19 mouse cellular contexts compared by ENCODE assay signal in the genomic region with DNA sequence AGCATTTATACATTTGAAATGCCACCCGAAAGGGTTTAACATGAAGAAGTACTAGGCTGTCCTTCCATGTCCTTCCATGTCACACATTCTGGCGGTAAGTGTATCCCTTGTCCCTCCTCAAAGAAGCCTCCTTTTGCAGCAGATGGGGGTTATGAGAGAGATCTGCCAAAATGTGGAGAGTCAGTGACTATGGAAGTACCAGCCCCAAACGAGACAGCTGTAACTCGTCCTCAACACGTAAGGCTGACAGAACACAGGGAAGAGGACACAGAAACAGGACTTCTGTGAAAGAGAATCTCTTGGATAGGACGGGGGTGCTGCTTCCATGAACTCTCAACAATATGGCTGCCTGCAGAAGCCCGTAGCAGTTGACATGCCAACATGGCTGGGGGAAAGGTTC.
A peak's percentile ranks its signal among the peaks of the same experiment; 100 is the strongest.
DNase-seq lines count a peak whose midpoint lies in the region; ATAC-seq and TF ChIP-seq lines count a peak whose summit lies in the region.
"Had no signal": no experiment of that assay in that cellular context is flagged by ENCODE, and none has a peak within 500 bp of the region (broad histone marks: within the 10 kb centered on the region; RNA-seq: fewer than 3 reads in every experiment).

No protein-coding gene starts in this region.

- no peak for ATAC-seq in midbrain, embryonic 11.5 days (ENCODE audit: low FRiP score)
- no peak for ATAC-seq in midbrain, embryonic 13.5 days
- ATAC-seq in lung, postnatal 0 days, result 0 out of 2 replicates have a peak, but pooled peaks have one; percentile 23
- no peak for ATAC-seq in frontal cortex, adult (ENCODE audit: low TSS enrichment)
- ATAC-seq: forebrain, postnatal 0 days had no signal

- 93% methylated on average over 7 of the region's 7 CpGs for WGBS in midbrain, embryonic 11.5 days
- WGBS in midbrain, embryonic 13.5 days, result 95% methylated on average over 7 of the region's 7 CpGs
- 78% methylated on average over 7 of the region's 7 CpGs for WGBS in lung, postnatal 0 days

- H3K27me3 ChIP-seq in midbrain, embryonic 11.5 days (ENCODE audit: control insufficient read depth, insufficient read depth, low read length), result no peaks in the 10 kb centered on the region
- H3K27me3 ChIP-seq in midbrain, embryonic 13.5 days, result no peaks in the 10 kb centered on the region
- no peaks in the 10 kb centered on the region for H3K27me3 ChIP-seq in lung, postnatal 0 days (replicated peaks; ENCODE audit: insufficient read depth, low read length)
- H3K27me3 ChIP-seq: embryonic facial prominence, embryonic 15.5 days; heart, embryonic 12.5 days had no signal

- TF ChIP-seq EP300 in lung, postnatal 0 days (IDR thresholded peaks at IDR 0.05), result no peak

- peak; percentile 28 for DNase-seq in midbrain, embryonic 11.5 days (ENCODE audit: low spot score, missing footprints)
- DNase-seq in lung, postnatal 0 days (ENCODE audit: low spot score), result peak; percentile 26
- DNase-seq in lung, postnatal 36 days, result peak; percentile 65
- no peak for DNase-seq in spleen, adult 12 weeks (ENCODE audit: low spot score)
- DNase-seq: adrenal gland, adult 2 months; adrenal gland, postnatal 36 days; cerebellum, adult 2 months; cerebellum, postnatal 10 days; forebrain, postnatal 0 days; gastrocnemius, adult 2 months; gastrocnemius, postnatal 25 days had no signal

- no peak overlapping the region for H3K9ac ChIP-seq in midbrain, embryonic 11.5 days (ENCODE audit: low read length)
- H3K9ac ChIP-seq in midbrain, embryonic 13.5 days (replicated peaks), result no peak overlapping the region
- no peak overlapping the region for H3K9ac ChIP-seq in lung, postnatal 0 days (replicated peaks; ENCODE audit: low read depth)
- H3K9ac ChIP-seq: embryonic facial prominence, embryonic 15.5 days; forebrain, postnatal 0 days; heart, embryonic 12.5 days; hindbrain, embryonic 14.5 days had no signal

- no peak overlapping the region for H3K4me3 ChIP-seq in midbrain, embryonic 11.5 days (ENCODE audit: low read depth, low read length)
- no peak overlapping the region for H3K4me3 ChIP-seq in midbrain, embryonic 13.5 days (replicated peaks)
- H3K4me3 ChIP-seq in lung, postnatal 0 days (ENCODE audit: low read depth, low read length), result no peak overlapping the region
- H3K4me3 ChIP-seq: embryonic facial prominence, embryonic 15.5 days; erythroblast, embryonic 14.5 days; forebrain, embryonic 10.5 days; gastrocnemius, adult 2 months; heart, embryonic 12.5 days; hindbrain, embryonic 10.5 days had no signal

- no peak for TF ChIP-seq CTCF in lung, postnatal 0 days (IDR thresholded peaks at IDR 0.05)

- H3K27ac ChIP-seq in midbrain, embryonic 11.5 days (ENCODE audit: low read depth, low read length), result no peak overlapping the region
- no peak overlapping the region for H3K27ac ChIP-seq in midbrain, embryonic 13.5 days
- no peak overlapping the region for H3K27ac ChIP-seq in lung, postnatal 0 days (ENCODE audit: low read length)
- H3K27ac ChIP-seq: embryonic facial prominence, embryonic 15.5 days; forebrain, embryonic 10.5 days; gastrocnemius, adult 2 months; hindbrain, embryonic 10.5 days; hindbrain, embryonic 14.5 days had no signal

- no peaks in the 10 kb centered on the region for H3K4me1 ChIP-seq in midbrain, embryonic 11.5 days (ENCODE audit: control insufficient read depth, insufficient read depth, low read length)
- no peaks in the 10 kb centered on the region for H3K4me1 ChIP-seq in midbrain, embryonic 13.5 days (replicated peaks)
- H3K4me1 ChIP-seq in lung, postnatal 0 days (ENCODE audit: insufficient read depth, low read depth, low read length), result no peaks in the 10 kb centered on the region
- H3K4me1 ChIP-seq: forebrain, embryonic 10.5 days; hindbrain, embryonic 10.5 days had no signal

- no peaks in the 10 kb centered on the region for H3K9me3 ChIP-seq in midbrain, embryonic 11.5 days (ENCODE audit: control insufficient read depth, low read length)
- no peaks in the 10 kb centered on the region for H3K9me3 ChIP-seq in midbrain, embryonic 13.5 days
- 0 out of 2 replicates have a peak, but pooled peaks cover 2% of the 10 kb centered on the region for H3K9me3 ChIP-seq in lung, postnatal 0 days (ENCODE audit: low read length)
- H3K9me3 ChIP-seq: embryonic facial prominence, embryonic 15.5 days; forebrain, embryonic 10.5 days; heart, embryonic 12.5 days; hindbrain, embryonic 10.5 days had no signal

- H3K36me3 ChIP-seq in midbrain, embryonic 11.5 days (ENCODE audit: control insufficient read depth, insufficient read depth, low read length), result no peaks in the 10 kb centered on the region
- H3K36me3 ChIP-seq in midbrain, embryonic 13.5 days, result no peaks in the 10 kb centered on the region
- no peaks in the 10 kb centered on the region for H3K36me3 ChIP-seq in lung, postnatal 0 days (ENCODE audit: insufficient read depth, low read length)
- H3K36me3 ChIP-seq: embryonic facial prominence, embryonic 15.5 days; forebrain, embryonic 10.5 days; heart, embryonic 12.5 days; hindbrain, embryonic 10.5 days had no signal

- H3K4me2 ChIP-seq in midbrain, embryonic 11.5 days, result no peak overlapping the region
- H3K4me2 ChIP-seq in midbrain, embryonic 13.5 days (replicated peaks), result no peak overlapping the region
- no peak overlapping the region for H3K4me2 ChIP-seq in lung, postnatal 0 days (replicated peaks; ENCODE audit: low read depth, low read length)
- H3K4me2 ChIP-seq: embryonic facial prominence, embryonic 15.5 days; heart, embryonic 12.5 days; hindbrain, embryonic 14.5 days had no signal
